Mouse (Mus musculus) intestine, embryonic 14.5 days (tissue): Measurements from ENCODE around the gene Crebrf. TPM values are rescaled to one million over a fixed set of nuclear protein-coding genes. Genes with fewer than 3 reads are reported as not detected.

Experiments used
- ATAC-seq: fragments of 200-750 bp; cut with Nextera tagmentation; replicated peaks from 2 replicates; pipeline ENCODE4 v1.8.0; 2017; ENCODE audit warnings: low read depth, moderate number of reproducible peaks, moderate TSS enrichment, moderate library complexity; ENCODE audit not compliant: low FRiP score, low TSS enrichment
- DNase-seq: peaks from one replicate; pipeline ENCODE4 v3.0.0-alpha.2; 2018; ENCODE audit warnings: low spot score
- H3K27ac ChIP-seq: fragments of 300-500 bp; sonication (generic); 2 replicates; pipeline ENCODE4 v1.5.1; 2014; ENCODE audit warnings: low read depth, mild to moderate bottlenecking, control low read depth
- H3K27me3 ChIP-seq: fragments of 300-500 bp; sonication (generic); replicated peaks from 2 replicates; pipeline ENCODE4 v1.6.1; 2014; ENCODE audit warnings: low read length, control low read depth; ENCODE audit not compliant: control insufficient read depth, insufficient read depth
- H3K36me3 ChIP-seq: fragments of 300-500 bp; sonication (generic); 2 replicates; pipeline ENCODE4 v1.6.1; 2014; ENCODE audit warnings: low read length, control low read depth; ENCODE audit not compliant: control insufficient read depth, insufficient read depth
- H3K4me1 ChIP-seq: fragments of 300-500 bp; sonication (generic); replicated peaks from 2 replicates; pipeline ENCODE4 v1.6.1; 2014; ENCODE audit warnings: low read length, control low read depth, mixed read lengths; ENCODE audit not compliant: control insufficient read depth, insufficient read depth
- H3K4me2 ChIP-seq: fragments of 300-500 bp; sonication (generic); 2 replicates; pipeline ENCODE4 v1.6.1; 2014; ENCODE audit warnings: low read length
- H3K4me3 ChIP-seq: fragments of 300-500 bp; sonication (generic); 2 replicates; pipeline ENCODE4 v1.5.1; 2014; ENCODE audit warnings: low read depth, low read length, control low read depth, mixed read lengths
- H3K9ac ChIP-seq: fragments of 300-500 bp; sonication (generic); 2 replicates; pipeline ENCODE4 v1.6.1; 2014; ENCODE audit warnings: mild to moderate bottlenecking, low read length
- H3K9me3 ChIP-seq: fragments of 300-500 bp; sonication (generic); 2 replicates; pipeline ENCODE4 v1.6.1; 2016; ENCODE audit warnings: low read length, control low read depth; ENCODE audit not compliant: control insufficient read depth
- WGBS: fragments of 180-500 bp; shearing (Covaris S2); extraction: QIAGEN DNeasy Blood & Tissue Kit; methylation state at CpG from one replicate; pipeline ENCODE4 v1.1.7; 2014; 5-methylcytosine and 5-hydroxymethylcytosine counted together
- polyA plus RNA-seq: library from polyadenylated mRNA; unstranded; fragments of >200 nt; fragmentation: Nextera tagmentation; extraction: Ambion mirVana; gene quantifications from 2 replicates; pipeline ENCODE4 v1.2.1, GENCODE M21; 2014

The Crebrf gene
- polyA plus RNA-seq, 1 experiment from 2014 or later: 8.5 TPM

GRCm38 (mm10) chr17:26698846-26699245 lies 16.6 kb upstream of the Crebrf start:
- H3K4me1 ChIP-seq: no peaks in the 10 kb centered on the region
- no peak for DNase-seq
- H3K27me3 ChIP-seq: no peaks in the 10 kb centered on the region
- no peak overlapping the region for H3K27ac ChIP-seq
- H3K36me3 ChIP-seq: peaks cover 43% of the 10 kb centered on the region
- H3K9me3 ChIP-seq: no peaks in the 10 kb centered on the region
- ATAC-seq: no peak
- no peak overlapping the region for H3K4me3 ChIP-seq
- no peak overlapping the region for H3K9ac ChIP-seq
- H3K4me2 ChIP-seq: no peak overlapping the region
- 90% methylated on average over 5 of the region's 5 CpGs for whole genome bisulfite sequencing

GRCm38 (mm10) chr17:26699819-26700616 lies 15.4 kb upstream of the Crebrf start:
- H3K4me3 ChIP-seq: no peak overlapping the region
- ATAC-seq: no peak
- no peak for DNase-seq

GRCm38 (mm10) chr17:26701565-26701964 lies 13.9 kb upstream of the Crebrf start:
- H3K27ac ChIP-seq: no peak overlapping the region
- H3K4me1 ChIP-seq: no peaks in the 10 kb centered on the region
- ATAC-seq (no peak), DNase-seq (no peak)
- H3K4me2 ChIP-seq: no peak overlapping the region
- H3K27me3 ChIP-seq: no peaks in the 10 kb centered on the region
- WGBS: 84% methylated on average over 13 of the region's 13 CpGs
- peaks cover 33% of the 10 kb centered on the region for H3K36me3 ChIP-seq
- H3K9me3 ChIP-seq: peaks cover 3% of the 10 kb centered on the region; the same call in 1 of the 2 replicates
- no peak overlapping the region for H3K4me3 ChIP-seq
- no peak overlapping the region for H3K9ac ChIP-seq

More at GRCm38 (mm10) chr17:26699819-26700616, 15.4 kb upstream of the Crebrf start:
- no peak overlapping the region for H3K4me2 ChIP-seq
- H3K9me3 ChIP-seq: peaks cover 3% of the 10 kb centered on the region; the same call in 1 of the 2 replicates
- H3K36me3 ChIP-seq: peaks cover 43% of the 10 kb centered on the region
- H3K4me1 ChIP-seq: no peaks in the 10 kb centered on the region
- H3K9ac ChIP-seq: no peak overlapping the region
- WGBS: 87% methylated on average over 10 of the region's 10 CpGs
- H3K27me3 ChIP-seq: no peaks in the 10 kb centered on the region
- no peak overlapping the region for H3K27ac ChIP-seq

GRCm38 (mm10) chr17:26702621-26703020 lies 12.8 kb upstream of the Crebrf start:
- Histone ChIP-seq H3K27me3 (no peaks in the 10 kb centered on the region), H3K9ac (no peak overlapping the region), H3K4me1 (no peaks in the 10 kb centered on the region), H3K4me3 (no peak overlapping the region), H3K9me3 (peaks cover 3% of the 10 kb centered on the region; the same call in 1 of the 2 replicates), H3K27ac (no peak overlapping the region), H3K36me3 (peaks cover 23% of the 10 kb centered on the region), H3K4me2 (no peak overlapping the region)
- 81% methylated on average over 4 of the region's 4 CpGs for WGBS
- ATAC-seq: no peak
- no peak for DNase-seq

GRCm38 (mm10) chr17:26703671-26704070 lies 11.8 kb upstream of the Crebrf start:
- H3K27ac ChIP-seq: no peak overlapping the region
- H3K4me1 ChIP-seq: no peaks in the 10 kb centered on the region
- no peaks in the 10 kb centered on the region for H3K27me3 ChIP-seq
- DNase-seq (no peak), ATAC-seq (no peak)
- H3K9me3 ChIP-seq: peaks cover 3% of the 10 kb centered on the region; the same call in 1 of the 2 replicates
- peaks cover 17% of the 10 kb centered on the region for H3K36me3 ChIP-seq
- no peak overlapping the region for H3K4me2 ChIP-seq
- H3K9ac ChIP-seq: no peak overlapping the region
- H3K4me3 ChIP-seq: no peak overlapping the region
- WGBS: 83% methylated on average over 4 of the region's 4 CpGs

- Histone ChIP-seq H3K4me3 (no peak overlapping the region), H3K36me3 (peaks cover 1% of the 10 kb centered on the region; the same call in 1 of the 2 replicates), H3K4me2 (no peak overlapping the region), H3K27ac (no peak overlapping the region), H3K27me3 (no peaks in the 10 kb centered on the region), H3K4me1 (no peaks in the 10 kb centered on the region), H3K9ac (no peak overlapping the region), H3K9me3 (peaks cover 3% of the 10 kb centered on the region; the same call in 1 of the 2 replicates)
- WGBS: 73% methylated on average over 11 of the region's 11 CpGs
- DNase-seq: no peak
- ATAC-seq: no peak
Measured at GRCm38 (mm10) chr17:26705463-26706359, 9.7 kb upstream of the Crebrf start.

GRCm38 (mm10) chr17:26707066-26707465 lies 8.4 kb upstream of the Crebrf start:
- peaks cover 3% of the 10 kb centered on the region; the same call in 1 of the 2 replicates for H3K9me3 ChIP-seq
- no peak overlapping the region for H3K4me2 ChIP-seq
- H3K4me3 ChIP-seq: no peak overlapping the region
- no peak overlapping the region for H3K9ac ChIP-seq
- H3K27me3 ChIP-seq: no peaks in the 10 kb centered on the region
- no peaks in the 10 kb centered on the region for H3K4me1 ChIP-seq
- no peak for DNase-seq
- 63% methylated on average over 7 of the region's 7 CpGs for WGBS
- H3K27ac ChIP-seq: no peak overlapping the region
- H3K36me3 ChIP-seq: no peaks in the 10 kb centered on the region
- ATAC-seq: no peak

GRCm38 (mm10) chr17:26708499-26708898 lies 7.0 kb upstream of the Crebrf start:
- no peaks in the 10 kb centered on the region for H3K27me3 ChIP-seq
- H3K9me3 ChIP-seq: peaks cover 3% of the 10 kb centered on the region; the same call in 1 of the 2 replicates
- no peak overlapping the region for H3K9ac ChIP-seq
- no peak overlapping the region for H3K27ac ChIP-seq
- no peak overlapping the region for H3K4me3 ChIP-seq
- no peaks in the 10 kb centered on the region for H3K36me3 ChIP-seq
- H3K4me1 ChIP-seq: no peaks in the 10 kb centered on the region
- no peak for ATAC-seq
- no peak for DNase-seq
- H3K4me2 ChIP-seq: no peak overlapping the region
